Mouse (Mus musculus) bone marrow, adult 2 months (tissue): ENCODE results near the gene Ncln. TPM values are rescaled to one million over a fixed set of nuclear protein-coding genes. Genes with fewer than 3 reads are reported as not detected.
A peak's percentile ranks its signal among the peaks of the same experiment; 100 is the strongest.

Experiments used
- H3K27ac ChIP-seq: fragments of 200-500 bp; 2 replicates; pipeline ENCODE4 v1.5.1; 2012; ENCODE audit warnings: low read depth, mild to moderate bottlenecking, control low read depth, inconsistent platforms, low read length; ENCODE audit not compliant: control insufficient read depth, poor library complexity, insufficient read depth
- H3K4me1 ChIP-seq: fragments of 200-500 bp; 2 replicates; pipeline ENCODE4 v1.6.1; 2011; ENCODE audit warnings: low read length; ENCODE audit not compliant: control insufficient read depth, insufficient read depth
- H3K4me3 ChIP-seq: fragments of 200-500 bp; replicated peaks from 2 replicates; pipeline ENCODE3; 2011; ENCODE audit warnings: mild to moderate bottlenecking, low read depth, low read length, control low read depth; ENCODE audit not compliant: control insufficient read depth
- CTCF ChIP-seq: fragments of 200-500 bp; IDR thresholded peaks from 2 replicates; pipeline ENCODE4 v1.5.1; 2011; ENCODE audit warnings: low read length, control low read depth; ENCODE audit not compliant: control insufficient read depth, insufficient read depth
- POLR2A ChIP-seq: fragments of 200-500 bp; IDR thresholded peaks from 2 replicates; pipeline ENCODE4 v1.6.1; 2011; ENCODE audit warnings: low read depth, mild to moderate bottlenecking, control low read depth, low read length, borderline replicate concordance; ENCODE audit not compliant: control insufficient read depth
- WGBS: fragments of 180-500 bp; shearing (Covaris S2); methylation state at CpG from one replicate; pipeline ENCODE4 v1.1.7; 2018; 5-methylcytosine and 5-hydroxymethylcytosine counted together
- polyA plus RNA-seq: library from polyadenylated mRNA; stranded (reverse); fragments of >200 nt; gene quantifications from 2 replicates; pipeline ENCODE4 v1.2.4, GENCODE M21; 2011; ENCODE audit warnings: low replicate concordance; ENCODE audit not compliant: missing spikeins, insufficient read depth, insufficient read length

Ncln gene
- polyA plus RNA-seq, 1 experiment, result 61.0 TPM

- WGBS, result 45% methylated on average over 3 of the region's 3 CpGs
- peaks cover 5% of the 10 kb centered on the region for H3K4me1 ChIP-seq
- no peak overlapping the region for H3K4me3 ChIP-seq
- peak overlapping the region; percentile 40; the same call in 1 of the 2 replicates for H3K27ac ChIP-seq
- TF ChIP-seq POLR2A, result no peak
- TF ChIP-seq CTCF, result no peak
These were observed 42.3 kb upstream of the Ncln start for GRCm38 (mm10) chr10:81538321-81539048.

- TF ChIP-seq CTCF (no peak), POLR2A (no peak)
These were observed 41.2 kb upstream of the Ncln start for GRCm38 (mm10) chr10:81537429-81537828.

GRCm38 (mm10) chr10:81536734-81537133 lies 40.5 kb upstream of the Ncln start:
- TF ChIP-seq CTCF (peak; percentile 8; the same call in 1 of the 2 replicates), POLR2A (no peak)
- no peak overlapping the region for H3K27ac ChIP-seq
- 71% methylated on average over 6 of the region's 6 CpGs for WGBS
- H3K4me1 ChIP-seq, result peaks cover 5% of the 10 kb centered on the region
- no peak overlapping the region for H3K4me3 ChIP-seq

More at GRCm38 (mm10) chr10:81537429-81537828, 41.2 kb upstream of the Ncln start:
- Histone ChIP-seq H3K27ac (no peak overlapping the region), H3K4me1 (peaks cover 5% of the 10 kb centered on the region), H3K4me3 (no peak overlapping the region)
- WGBS, result 57% methylated on average over 2 of the region's 2 CpGs

GRCm38 (mm10) chr10:81534826-81535225 lies 38.6 kb upstream of the Ncln start:
- Histone ChIP-seq H3K4me1 (peaks cover 5% of the 10 kb centered on the region), H3K4me3 (no peak overlapping the region), H3K27ac (no peak overlapping the region)
- TF ChIP-seq CTCF, result no peak
- no peak for TF ChIP-seq POLR2A
- 89% methylated on average over 16 of the region's 16 CpGs for WGBS

GRCm38 (mm10) chr10:81526779-81527178 lies 30.6 kb upstream of the Ncln start:
- peaks cover 7% of the 10 kb centered on the region; the same call in 1 of the 2 replicates for H3K4me1 ChIP-seq
- TF ChIP-seq POLR2A, result 0 out of 2 replicates have a peak, but pooled peaks have one; percentile 51
- peak; percentile 100 for TF ChIP-seq CTCF
- 10% methylated on average over 14 of the region's 14 CpGs for WGBS
- no peak overlapping the region for H3K4me3 ChIP-seq
- no peak overlapping the region for H3K27ac ChIP-seq

DNA sequence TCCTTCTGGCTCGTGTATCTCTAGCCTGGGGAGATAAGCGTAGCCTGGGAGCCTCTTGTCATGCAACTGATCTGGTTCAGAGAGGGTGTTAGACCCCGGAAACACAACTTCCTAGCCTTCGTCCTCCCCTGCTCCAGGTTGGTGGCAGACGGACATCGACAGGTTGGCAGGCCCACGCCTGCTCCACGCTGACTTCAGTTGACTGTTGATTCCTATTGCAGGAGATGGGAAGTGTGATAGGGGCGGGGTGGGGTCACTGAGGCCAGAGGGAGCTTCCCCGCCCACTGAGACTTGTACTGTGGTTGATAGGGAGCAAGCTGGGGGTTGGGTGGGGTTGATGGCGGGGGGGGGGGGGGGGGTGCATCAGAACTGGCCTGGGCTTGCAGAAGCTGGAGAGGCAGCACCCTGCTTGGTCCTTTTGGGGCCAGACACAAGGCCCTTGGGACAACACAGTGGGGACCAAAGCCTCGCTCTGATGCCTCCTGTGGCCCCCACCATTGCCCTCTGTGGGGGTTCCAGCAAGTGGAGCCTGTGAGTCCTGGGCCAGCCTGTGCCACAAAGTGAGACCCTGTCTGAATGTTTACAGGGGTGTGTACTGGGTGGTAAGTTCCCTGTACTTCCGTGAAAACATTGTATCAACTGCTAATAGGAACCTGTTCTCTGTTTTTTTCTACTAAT lies 29.0 kb upstream of the Ncln start:
- no peak overlapping the region for H3K4me3 ChIP-seq
- 11% methylated on average over 13 of the region's 13 CpGs for WGBS
- H3K4me1 ChIP-seq, result peaks cover 8% of the 10 kb centered on the region; the same call in 1 of the 2 replicates
- TF ChIP-seq POLR2A (peak; percentile 25; the same call in 1 of the 2 replicates), CTCF (no peak)
- peak overlapping the region; percentile 97 for H3K27ac ChIP-seq

DNA sequence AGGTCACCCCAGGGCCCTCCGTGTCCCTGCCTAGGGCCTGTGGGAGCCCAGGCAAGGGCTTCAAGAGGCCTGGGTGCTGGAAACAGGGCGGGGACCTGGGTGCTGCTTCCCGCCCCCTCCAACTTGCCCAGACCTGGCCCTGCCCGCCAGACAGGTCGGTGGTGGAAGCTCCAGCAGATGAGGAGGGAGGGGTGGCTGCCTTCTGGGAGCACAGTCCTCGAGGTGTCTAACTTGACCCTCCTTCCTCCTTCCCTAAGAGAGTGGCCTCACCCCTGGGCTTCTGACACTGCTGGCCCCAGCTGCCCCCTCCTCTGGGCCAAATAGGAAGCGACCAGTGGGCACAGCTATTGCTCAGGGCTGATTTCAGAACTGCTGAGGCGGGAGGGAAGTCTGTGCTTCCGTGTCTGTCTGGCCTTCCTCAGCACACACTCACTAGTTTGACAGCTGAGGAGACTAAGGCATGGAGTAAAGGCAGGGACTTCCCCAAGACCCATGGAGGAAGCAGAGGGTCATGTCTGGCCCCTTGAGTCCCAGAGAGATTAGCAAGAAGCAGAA lies 27.9 kb upstream of the Ncln start, which contains the start of gene Gna15:
Gene Gna15 (minus strand): TSS at position 175 of the 555 bp plus-strand sequence.
- H3K4me3 ChIP-seq, result peak within 1 kb of the TSS; percentile 73
- TF ChIP-seq POLR2A, result peak; percentile 62
- TF ChIP-seq CTCF, result no peak
- peaks cover 13% of the 10 kb centered on the region; the same call in 1 of the 2 replicates for H3K4me1 ChIP-seq
- WGBS, result 3% methylated on average over 9 of the region's 9 CpGs
- H3K27ac ChIP-seq, result peak within 1 kb of the TSS; percentile 97

GRCm38 (mm10) chr10:81523570-81523969 lies 27.4 kb upstream of the Ncln start:
- H3K4me3 ChIP-seq, result peak overlapping the region; percentile 71
- H3K27ac ChIP-seq, result peak overlapping the region; percentile 97
- TF ChIP-seq POLR2A, result no peak
- no peak for TF ChIP-seq CTCF
- peaks cover 13% of the 10 kb centered on the region; the same call in 1 of the 2 replicates for H3K4me1 ChIP-seq
- WGBS, result 2% methylated on average over 19 of the region's 19 CpGs
